In genomic region chr7:127016971-127017949, GRCm38 (mm10) we compare ENCODE assay signal across 8 mouse cellular contexts. TPM values are rescaled to one million over a fixed set of nuclear protein-coding genes. Genes with fewer than 3 reads are reported as not detected.
DNase-seq lines count a peak whose midpoint lies in the region; ATAC-seq and TF ChIP-seq lines count a peak whose summit lies in the region.

Pagr1a (minus strand) TSS chr7:127017352.

- H3K9me3 ChIP-seq in G1E (replicated peaks) = no peaks in the 10 kb centered on the region
- H3K9me3 ChIP-seq in forebrain, embryonic 16.5 days (ENCODE audit: control insufficient read depth, low read length) = no peaks in the 10 kb centered on the region
- H3K9me3 ChIP-seq in lung, embryonic 14.5 days (ENCODE audit: low read depth, low read length) = no peaks in the 10 kb centered on the region

- H3K9ac ChIP-seq in forebrain, embryonic 16.5 days (replicated peaks; ENCODE audit: low read depth, low read length) = peak within 1 kb of the TSS; percentile 85
- peak within 1 kb of the TSS; percentile 88 for H3K9ac ChIP-seq in lung, embryonic 14.5 days

- peak within 1 kb of the TSS; percentile 97 for H3K27ac ChIP-seq in forebrain, embryonic 16.5 days (ENCODE audit: low read length)
- peak within 1 kb of the TSS; percentile 99 for H3K27ac ChIP-seq in layer of hippocampus, adult 2 months
- peak within 1 kb of the TSS; percentile 97 for H3K27ac ChIP-seq in lung, embryonic 14.5 days (ENCODE audit: low read depth)
- H3K27ac ChIP-seq in olfactory bulb, adult 2 months (ENCODE audit: insufficient read depth, low read depth, low read length) = peak within 1 kb of the TSS; percentile 94
- H3K27ac ChIP-seq in thymus, adult 2 months (ENCODE audit: control insufficient read depth, insufficient read depth, low read length) = peak within 1 kb of the TSS; percentile 82

- peak; percentile 81 for TF ChIP-seq CTCF in G1E (IDR thresholded peaks at IDR 0.05; ENCODE audit: low read depth, low read length)
- peak; percentile 91 for TF ChIP-seq CTCF in layer of hippocampus, adult 2 months (conservative IDR thresholded peaks at IDR 0.05)
- TF ChIP-seq CTCF in lung, embryonic 14.5 days (IDR thresholded peaks at IDR 0.05; ENCODE audit: low read depth) = peak; percentile 91
- TF ChIP-seq CTCF in olfactory bulb, adult 2 months (IDR thresholded peaks at IDR 0.05; ENCODE audit: insufficient read depth, low read depth, low read length) = peak; percentile 95
- peak; percentile 99 for TF ChIP-seq CTCF in thymus, adult 2 months (IDR thresholded peaks at IDR 0.05; ENCODE audit: borderline replicate concordance, control insufficient read depth, extremely low read depth, insufficient read depth, low read length, poor library complexity)

- peak; percentile 83 for DNase-seq in G1E (ENCODE audit: low spot score)
- peak; percentile 97 to 98 for DNase-seq in cerebellum, adult 18-20 months
- DNase-seq in heart, postnatal 36 days = peak; percentile 94 to 99
- DNase-seq in layer of hippocampus, adult 2 months (ENCODE audit: low spot score in 2 of 2) = peak; percentile 95 to 98
- DNase-seq in lung, embryonic 14.5 days = peak; percentile 100
- peak; percentile 95 for DNase-seq in thymus, adult 2 months

- H3K36me3 ChIP-seq in G1E (replicated peaks) = peaks cover 76% of the 10 kb centered on the region
- H3K36me3 ChIP-seq in forebrain, embryonic 16.5 days (ENCODE audit: control insufficient read depth, insufficient read depth) = peaks cover 11% of the 10 kb centered on the region; the same call in 1 of the 2 replicates
- peaks cover 49% of the 10 kb centered on the region for H3K36me3 ChIP-seq in lung, embryonic 14.5 days (ENCODE audit: insufficient read depth)
- no peaks in the 10 kb centered on the region for H3K36me3 ChIP-seq in thymus, adult 2 months (ENCODE audit: control insufficient read depth, insufficient read depth, low read length)

- peaks cover 92% of the 10 kb centered on the region for H3K4me1 ChIP-seq in G1E (ENCODE audit: insufficient read depth, low read depth, low read length)
- peaks cover 65% of the 10 kb centered on the region for H3K4me1 ChIP-seq in forebrain, embryonic 16.5 days (replicated peaks; ENCODE audit: control insufficient read depth, insufficient read depth, low read length)
- H3K4me1 ChIP-seq in lung, embryonic 14.5 days (ENCODE audit: insufficient read depth) = peaks cover 5% of the 10 kb centered on the region
- peaks cover 62% of the 10 kb centered on the region for H3K4me1 ChIP-seq in olfactory bulb, adult 2 months (ENCODE audit: control insufficient read depth, insufficient read depth, low read length)
- H3K4me1 ChIP-seq in thymus, adult 2 months (replicated peaks; ENCODE audit: control insufficient read depth, insufficient read depth, low read length) = peaks cover 70% of the 10 kb centered on the region

- intact Hi-C loops in heart, postnatal 36 days (cut with DNase I) = loop anchor here (1.0 kb wide), 1 partner anchor 8 kb away; no protein-coding TSS in a partner anchor

- WGBS in forebrain, embryonic 16.5 days = 1% methylated on average over 39 of the region's 39 CpGs
- WGBS in lung, embryonic 14.5 days = 1% methylated on average over 39 of the region's 39 CpGs
- under 1% methylated on average over 39 of the region's 39 CpGs for WGBS in olfactory bulb, adult 2 months
- 2% methylated on average over 39 of the region's 39 CpGs for WGBS in thymus, adult 2 months

- H3K4me2 ChIP-seq in forebrain, embryonic 16.5 days (ENCODE audit: low read length) = peak within 1 kb of the TSS; percentile 83
- peak within 1 kb of the TSS; percentile 87 for H3K4me2 ChIP-seq in lung, embryonic 14.5 days

- peak; percentile 78 for TF ChIP-seq POLR2A in olfactory bulb, adult 2 months (IDR thresholded peaks at IDR 0.05; ENCODE audit: insufficient read depth, low read depth, low read length)
- TF ChIP-seq POLR2A in thymus, adult 2 months (IDR thresholded peaks at IDR 0.05; ENCODE audit: control insufficient read depth, extremely low read depth, insufficient read depth, low read length, poor library complexity) = peak; percentile 84

- H3K4me3 ChIP-seq in G1E (ENCODE audit: low read depth, low read length) = peak within 1 kb of the TSS; percentile 78
- peak within 1 kb of the TSS; percentile 62 for H3K4me3 ChIP-seq in forebrain, embryonic 16.5 days (replicated peaks; ENCODE audit: low read length)
- H3K4me3 ChIP-seq in layer of hippocampus, adult 2 months = peak within 1 kb of the TSS; percentile 77
- peak within 1 kb of the TSS; percentile 73 for H3K4me3 ChIP-seq in lung, embryonic 14.5 days (ENCODE audit: low read depth, low read length)
- H3K4me3 ChIP-seq in olfactory bulb, adult 2 months (ENCODE audit: insufficient read depth, low read depth, low read length) = peak within 1 kb of the TSS; percentile 91
- peak within 1 kb of the TSS; percentile 85 for H3K4me3 ChIP-seq in thymus, adult 2 months (ENCODE audit: control insufficient read depth, insufficient read depth, low read length)

- H3K27me3 ChIP-seq in G1E (ENCODE audit: insufficient read depth, low read length) = no peaks in the 10 kb centered on the region
- no peaks in the 10 kb centered on the region for H3K27me3 ChIP-seq in forebrain, embryonic 16.5 days (replicated peaks; ENCODE audit: control insufficient read depth, insufficient read depth, low read length)
- no peaks in the 10 kb centered on the region for H3K27me3 ChIP-seq in lung, embryonic 14.5 days (ENCODE audit: insufficient read depth, low read length)
- no peaks in the 10 kb centered on the region for H3K27me3 ChIP-seq in thymus, adult 2 months (ENCODE audit: control insufficient read depth, insufficient read depth, low read length)

- peak; percentile 67 for ATAC-seq in G1E (ENCODE audit: extremely low read depth, insufficient number of reproducible peaks, low FRiP score, poor library complexity, severe bottlenecking)
- ATAC-seq in forebrain, embryonic 16.5 days = peak; percentile 84
- ATAC-seq in lung, embryonic 14.5 days (ENCODE audit: insufficient read depth) = peak; percentile 71

RNA-seq across cellular contexts. Expression of gene Pagr1a, which starts in this region (rescaled TPM):
- 36.2 and 40.1 TPM in 2 replicates for total RNA-seq in G1E (2014; fragmentation: Nextera tagmentation)
- total RNA-seq in G1E (2017) = 46.5 and 51.2 TPM in 2 replicates
- polyA plus RNA-seq in G1E (2012) = 30.4 and 56.1 TPM in 2 replicates
- polyA plus RNA-seq in forebrain, embryonic 16.5 days (2015; fragmentation: Nextera tagmentation; extraction: Ambion mirVana) = 22.9 and 39.8 TPM in 2 replicates
- total RNA-seq in heart, postnatal 36 days (2021) = 10 to 100 TPM in 1 of 2 experiments, not detected in 1; 11.8 TPM
- total RNA-seq in layer of hippocampus, adult 2 months (2021) = 10 to 100 TPM; 17.4 to 43.4 TPM
- polyA plus RNA-seq in lung, embryonic 14.5 days (2014; fragmentation: Nextera tagmentation; extraction: Ambion mirVana) = 21.9 and 44.5 TPM in 2 replicates
- polyA plus RNA-seq in olfactory bulb, adult 2 months (2012; ENCODE audit: insufficient read depth, insufficient read length, low replicate concordance, missing spikeins) = not detected in 2 replicates
- polyA plus RNA-seq in thymus, adult 2 months (2012; rRNA removed) = 11.9 and 12.7 TPM in 2 replicates

Comparison
In these comparisons a context has a peak if more than half of its experiments do, and no peak if none do; other contexts are left out.
1. Peak in every context shown above with its lines: DNase-seq, ATAC-seq, H3K4me3 ChIP-seq and H3K27ac ChIP-seq.